Mouse (Mus musculus) intestine, embryonic 15.5 days (tissue): ENCODE data around the gene Cdk5rap3. TPM values are rescaled to one million over a fixed set of nuclear protein-coding genes. Genes with fewer than 3 reads are reported as not detected.

Experiments used
- ATAC-seq: fragments of 200-750 bp; cut with Nextera tagmentation; 2 replicates; pipeline ENCODE4 v1.8.0; 2017; ENCODE audit warnings: moderate TSS enrichment, moderate library complexity
- H3K27ac ChIP-seq: fragments of 300-500 bp; sonication (generic); 2 replicates; pipeline ENCODE4 v1.5.1; 2015; ENCODE audit warnings: mild to moderate bottlenecking, inconsistent platforms
- H3K27me3 ChIP-seq: fragments of 300-500 bp; sonication (generic); replicated peaks from 2 replicates; pipeline ENCODE4 v1.6.1; 2015; ENCODE audit warnings: inconsistent platforms
- H3K36me3 ChIP-seq: fragments of 300-500 bp; sonication (generic); 2 replicates; pipeline ENCODE4 v1.6.1; 2015; ENCODE audit warnings: inconsistent platforms
- H3K4me1 ChIP-seq: fragments of 300-500 bp; sonication (generic); replicated peaks from 2 replicates; pipeline ENCODE4 v1.6.1; 2015; ENCODE audit warnings: inconsistent platforms
- H3K4me2 ChIP-seq: fragments of 300-500 bp; sonication (generic); replicated peaks from 2 replicates; pipeline ENCODE4 v1.6.1; 2015; ENCODE audit warnings: mild to moderate bottlenecking, inconsistent platforms
- H3K4me3 ChIP-seq: fragments of 300-500 bp; sonication (generic); replicated peaks from 2 replicates; pipeline ENCODE4 v1.5.1; 2015; ENCODE audit warnings: inconsistent platforms
- H3K9ac ChIP-seq: fragments of 300-500 bp; sonication (generic); 2 replicates; pipeline ENCODE4 v1.6.1; 2015; ENCODE audit warnings: inconsistent platforms
- H3K9me3 ChIP-seq: fragments of 300-500 bp; sonication (generic); 2 replicates; pipeline ENCODE4 v1.6.1; 2016; ENCODE audit warnings: inconsistent platforms
- WGBS: fragments of 180-500 bp; shearing (Covaris S2); methylation state at CpG from one replicate; pipeline ENCODE4 v1.1.7; 2015; 5-methylcytosine and 5-hydroxymethylcytosine counted together
- polyA plus RNA-seq: library from polyadenylated mRNA; unstranded; fragments of >200 nt; fragmentation: Nextera tagmentation; extraction: Ambion mirVana; gene quantifications from 2 replicates; pipeline ENCODE4 v1.2.1, GENCODE M21; 2015

Gene Cdk5rap3
- polyA plus RNA-seq, 1 experiment from 2014 or later = 64.2 TPM

DNA sequence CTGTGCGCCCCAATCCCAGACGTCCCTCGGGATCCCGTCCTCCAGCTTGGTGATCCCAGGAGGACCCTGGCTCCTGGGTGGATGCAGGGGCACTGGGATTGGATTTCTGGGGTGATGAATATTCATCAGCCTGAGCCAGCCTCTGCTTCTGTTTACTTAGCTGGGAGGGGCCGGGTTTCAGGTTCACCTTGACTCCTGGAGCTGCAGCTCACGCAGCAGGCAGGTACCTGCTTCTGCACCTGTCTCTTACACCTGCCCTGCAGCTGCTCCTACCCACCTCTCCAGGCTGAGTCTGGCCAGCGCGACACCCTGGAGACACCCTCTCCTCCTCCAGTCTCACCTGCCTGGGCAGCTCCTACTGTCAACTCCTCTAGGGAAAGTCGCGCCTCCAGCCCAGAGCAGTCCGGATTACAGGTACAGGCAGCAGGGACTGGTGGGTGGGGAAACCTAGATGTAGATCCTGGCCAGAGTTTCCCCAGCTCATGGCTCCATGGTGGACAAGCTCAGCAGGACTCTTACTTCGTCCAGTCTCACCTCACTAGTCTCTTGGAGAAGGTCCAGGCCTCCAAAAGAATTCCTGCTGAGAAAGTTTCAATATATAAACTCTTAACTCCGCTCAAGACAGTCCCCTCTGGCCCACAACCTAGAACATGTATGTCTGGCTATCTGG, 12.9 kb upstream of the Cdk5rap3 start:
- Histone ChIP-seq H3K4me3 (peak overlapping the region; percentile 44), H3K4me1 (peaks cover 16% of the 10 kb centered on the region), H3K27me3 (no peaks in the 10 kb centered on the region), H3K4me2 (peak overlapping the region; percentile 52), H3K9ac (peak overlapping the region; percentile 62), H3K36me3 (no peaks in the 10 kb centered on the region), H3K9me3 (no peaks in the 10 kb centered on the region), H3K27ac (peak overlapping the region; percentile 98)
- WGBS = 10% methylated on average over 13 of the region's 13 CpGs
- peak; percentile 88 for ATAC-seq

DNA sequence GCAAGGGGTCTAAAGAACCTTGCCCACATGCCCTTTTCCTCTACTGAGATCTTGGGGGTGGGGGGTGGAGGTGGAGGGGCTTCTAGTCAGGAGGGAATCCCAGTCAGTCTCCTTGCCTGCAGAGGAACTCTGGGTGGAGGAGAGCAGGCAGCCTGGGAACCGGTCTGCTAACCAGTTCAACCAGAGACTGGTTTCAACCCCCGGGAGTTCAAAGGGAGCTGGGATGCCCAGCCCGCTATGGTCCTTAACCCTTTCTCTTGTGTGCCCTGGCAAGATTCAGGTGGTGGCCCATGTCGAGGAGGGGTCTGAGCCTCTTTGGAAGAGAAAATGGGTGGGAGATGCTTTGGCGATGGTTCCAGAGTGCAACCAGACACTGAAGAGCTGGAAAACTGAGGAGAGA, 12.4 kb upstream of the Cdk5rap3 start:
- Histone ChIP-seq H3K27ac (peak overlapping the region; percentile 98), H3K4me2 (peak overlapping the region; percentile 52), H3K9ac (0 out of 2 replicates have a peak overlapping the region, but pooled peaks have one; percentile 62), H3K27me3 (no peaks in the 10 kb centered on the region), H3K4me1 (peaks cover 13% of the 10 kb centered on the region; the same call in 1 of the 2 replicates), H3K9me3 (no peaks in the 10 kb centered on the region), H3K4me3 (peak overlapping the region; percentile 44), H3K36me3 (no peaks in the 10 kb centered on the region)
- ATAC-seq = peak; percentile 80
- 6% methylated on average over 5 of the region's 5 CpGs for WGBS

DNA sequence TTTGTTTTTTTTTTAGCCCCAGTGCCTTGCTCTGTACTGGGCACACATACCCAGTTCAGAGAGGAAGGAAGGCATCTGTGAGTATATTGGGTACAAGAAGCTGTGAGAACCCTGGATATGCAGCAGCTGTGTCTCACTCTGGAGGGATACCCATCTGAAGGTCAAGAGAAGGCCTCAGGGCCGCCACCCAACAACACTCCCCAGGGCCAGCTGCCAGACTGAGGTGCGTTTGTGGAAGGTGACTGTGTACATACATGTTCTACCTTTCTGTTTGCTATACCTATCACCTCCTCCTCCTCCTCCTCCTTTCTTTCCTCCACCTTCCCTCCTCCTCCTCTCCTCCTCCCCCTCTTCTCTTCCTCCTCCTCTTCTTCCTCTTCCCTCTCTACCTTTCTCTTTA, 11.8 kb upstream of the Cdk5rap3 start, which contains the start of gene Prr15l:
Gene Prr15l (plus strand): TSS at position 17 of the 400 bp plus-strand sequence.
- Histone ChIP-seq H3K9me3 (no peaks in the 10 kb centered on the region), H3K36me3 (no peaks in the 10 kb centered on the region), H3K4me1 (peaks cover 13% of the 10 kb centered on the region; the same call in 1 of the 2 replicates), H3K9ac (0 out of 2 replicates have a peak within 1 kb of the TSS, but pooled peaks have one; percentile 62), H3K4me3 (peak within 1 kb of the TSS; percentile 44), H3K27ac (peak within 1 kb of the TSS; percentile 98), H3K27me3 (no peaks in the 10 kb centered on the region), H3K4me2 (peak within 1 kb of the TSS; percentile 52)
- WGBS = 54% methylated on average over 2 of the region's 2 CpGs
- ATAC-seq = no peak

DNA sequence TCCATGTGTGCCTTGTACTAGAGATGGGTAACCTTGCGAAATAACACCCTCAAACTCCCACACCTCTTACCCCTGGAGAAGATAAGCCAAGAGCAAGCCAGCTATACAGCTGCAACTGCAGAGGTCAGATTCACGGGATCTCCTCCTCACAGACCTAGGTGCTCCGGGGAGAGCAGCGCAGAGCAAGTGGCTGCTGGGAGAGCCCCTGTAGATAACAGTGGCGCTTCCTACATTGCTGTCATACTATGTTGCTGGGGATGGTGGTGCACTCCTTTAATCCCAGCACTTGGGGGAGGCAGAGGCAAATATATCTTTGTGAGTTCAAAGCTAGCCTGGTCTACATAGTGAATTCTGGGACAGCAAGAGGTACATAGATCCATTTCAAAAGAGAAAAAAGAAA, 10.3 kb upstream of the Cdk5rap3 start:
- Histone ChIP-seq H3K4me2 (no peak overlapping the region), H3K27ac (0 out of 2 replicates have a peak overlapping the region, but pooled peaks have one; percentile 48), H3K4me1 (peaks cover 11% of the 10 kb centered on the region; the same call in 1 of the 2 replicates), H3K9me3 (no peaks in the 10 kb centered on the region), H3K36me3 (no peaks in the 10 kb centered on the region), H3K27me3 (no peaks in the 10 kb centered on the region), H3K4me3 (no peak overlapping the region), H3K9ac (no peak overlapping the region)
- WGBS = 79% methylated on average over 5 of the region's 5 CpGs
- ATAC-seq = no peak

DNA sequence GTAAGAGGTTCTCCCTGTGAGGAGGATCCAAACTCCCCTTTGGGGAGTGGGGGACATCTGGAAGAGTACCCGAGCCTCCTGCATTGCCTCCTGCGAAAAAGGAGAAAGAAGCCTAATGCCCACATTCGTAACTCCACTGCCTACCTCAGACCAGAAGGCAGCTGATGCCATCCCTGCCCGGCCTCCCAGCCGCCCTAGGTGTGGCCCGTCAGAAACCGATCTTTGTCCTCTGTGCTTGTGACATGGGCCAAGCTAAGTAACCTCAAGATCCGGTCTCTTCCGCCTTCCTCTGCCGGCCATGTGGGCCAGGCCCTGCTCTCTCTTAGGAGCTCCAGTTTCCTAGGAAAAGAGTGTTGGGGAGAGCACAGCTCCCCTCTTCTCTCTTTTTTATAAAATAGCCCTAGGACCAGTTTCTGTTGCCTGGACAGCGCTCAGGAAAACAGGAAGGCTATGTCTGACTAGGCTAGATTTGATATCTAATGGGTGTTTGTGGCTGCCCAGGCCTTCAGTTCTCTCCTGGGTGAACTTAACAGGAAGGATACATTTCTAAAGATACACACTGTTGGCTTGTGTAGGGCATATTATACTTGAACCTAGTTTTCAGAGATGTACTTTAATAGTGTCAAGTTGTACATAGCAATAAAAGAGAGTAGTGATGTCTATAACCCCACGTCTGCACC, 9.3 kb upstream of the Cdk5rap3 start:
- no peak overlapping the region for H3K4me2 ChIP-seq
- peak; percentile 37 for ATAC-seq

DNA sequence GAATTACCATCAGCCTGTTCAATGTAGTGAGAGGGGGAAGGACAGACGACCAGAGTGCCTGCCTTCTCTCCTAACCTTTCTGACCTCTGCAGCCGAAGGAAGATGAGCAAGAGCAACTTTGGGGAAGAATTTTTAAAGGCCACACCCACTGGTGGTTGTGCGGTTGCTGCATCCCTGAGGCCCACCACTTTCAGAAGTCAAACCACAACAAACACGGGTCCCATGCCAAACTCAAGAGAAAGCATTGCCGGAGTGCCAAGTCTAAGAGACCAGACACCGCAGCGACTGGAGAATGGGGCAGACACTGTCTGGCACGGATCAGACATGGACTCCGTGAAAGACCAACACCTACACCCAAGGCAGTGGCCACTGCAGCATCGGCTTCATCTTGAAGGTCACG, 8.6 kb upstream of the Cdk5rap3 start:
- no peak overlapping the region for H3K4me3 ChIP-seq
- peaks cover 10% of the 10 kb centered on the region; the same call in 1 of the 2 replicates for H3K4me1 ChIP-seq
- H3K9ac ChIP-seq = no peak overlapping the region
- H3K4me2 ChIP-seq = no peak overlapping the region
- no peak for ATAC-seq
- H3K27ac ChIP-seq = no peak overlapping the region
- H3K9me3 ChIP-seq = no peaks in the 10 kb centered on the region
- WGBS = 75% methylated on average over 11 of the region's 11 CpGs
- H3K36me3 ChIP-seq = no peaks in the 10 kb centered on the region
- H3K27me3 ChIP-seq = no peaks in the 10 kb centered on the region

More for the DNA sequence above, 9.3 kb upstream of the Cdk5rap3 start:
- H3K4me3 ChIP-seq = no peak overlapping the region
- H3K36me3 ChIP-seq = no peaks in the 10 kb centered on the region
- peak overlapping the region; percentile 69 for H3K27ac ChIP-seq
- H3K27me3 ChIP-seq = no peaks in the 10 kb centered on the region
- WGBS = 68% methylated on average over 12 of the region's 12 CpGs
- no peak overlapping the region for H3K9ac ChIP-seq
- no peaks in the 10 kb centered on the region for H3K9me3 ChIP-seq
- peaks cover 9% of the 10 kb centered on the region; the same call in 1 of the 2 replicates for H3K4me1 ChIP-seq

DNA sequence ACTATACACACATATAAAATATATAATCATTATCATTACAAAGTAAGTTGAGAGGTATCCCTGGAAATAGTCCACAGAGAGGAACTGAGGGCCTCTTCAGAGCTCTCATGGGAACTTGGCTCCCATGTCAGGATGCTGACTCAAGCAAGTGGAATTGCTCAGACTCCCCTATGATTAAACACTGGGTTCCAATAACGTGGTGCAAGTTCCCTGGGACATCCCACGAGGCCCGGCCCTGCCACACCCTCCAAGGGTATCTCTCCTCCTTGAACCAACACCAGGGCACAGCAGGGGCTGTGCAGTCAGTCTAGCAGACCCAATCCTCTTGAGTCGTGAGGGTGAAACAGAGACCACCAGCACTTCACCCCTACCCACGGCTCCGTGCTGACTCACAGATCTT, 2.7 kb upstream of the Cdk5rap3 start:
- ATAC-seq = no peak
- peak overlapping the region; percentile 13; the same call in 1 of the 2 replicates for H3K27ac ChIP-seq
- WGBS = 44% methylated on average over 6 of the region's 6 CpGs
- peaks cover 10% of the 10 kb centered on the region for H3K4me1 ChIP-seq
- H3K4me3 ChIP-seq = no peak overlapping the region
- H3K27me3 ChIP-seq = no peaks in the 10 kb centered on the region
- H3K9ac ChIP-seq = no peak overlapping the region
- H3K4me2 ChIP-seq = no peak overlapping the region
- no peaks in the 10 kb centered on the region for H3K36me3 ChIP-seq
- no peaks in the 10 kb centered on the region for H3K9me3 ChIP-seq

DNA sequence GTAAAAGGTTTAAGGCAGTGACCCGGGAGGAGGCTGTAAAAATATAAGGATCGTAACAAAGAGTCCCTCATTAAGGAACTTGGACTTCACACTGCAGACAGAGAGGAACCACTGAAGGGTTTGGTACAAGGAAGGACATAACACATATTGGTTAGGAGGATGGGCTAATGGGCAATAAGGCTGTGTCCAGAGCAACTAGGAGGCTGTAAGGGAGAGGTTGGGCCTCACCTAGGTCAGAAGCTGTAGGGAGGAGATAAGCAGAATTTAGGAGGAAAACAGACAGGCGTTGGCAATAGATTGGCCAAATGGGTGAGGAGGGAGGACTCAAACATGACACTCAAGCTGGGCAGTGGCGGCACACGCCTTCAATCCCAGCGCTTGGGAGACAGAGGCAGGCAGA, 1.1 kb upstream of the Cdk5rap3 start:
- peak; percentile 35; the same call in 1 of the 2 replicates for ATAC-seq

DNA sequence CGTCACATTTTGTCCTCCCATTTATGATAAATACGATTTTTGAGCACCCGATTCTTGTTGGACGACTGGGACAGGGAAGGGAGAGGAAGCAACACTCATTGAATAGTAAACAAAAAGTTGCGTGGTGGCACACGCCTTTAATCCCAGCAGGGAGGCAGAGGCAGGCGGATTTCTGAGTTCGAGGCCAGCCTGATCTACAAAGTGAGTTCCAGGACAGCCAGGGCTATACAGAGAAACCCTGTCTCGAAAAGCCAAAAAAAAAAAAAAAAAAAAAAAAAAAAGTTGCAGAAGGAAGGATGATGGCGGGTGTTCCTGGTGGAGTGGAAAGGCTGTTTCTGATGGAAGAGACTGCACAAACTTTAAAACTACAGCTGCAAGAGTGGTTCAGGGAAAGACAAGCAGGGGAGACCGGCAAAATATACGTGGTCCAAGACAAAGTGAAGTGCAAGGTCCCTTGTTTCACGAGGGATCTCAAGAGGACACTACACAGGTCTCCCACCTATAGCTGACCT, 645 bp upstream of the Cdk5rap3 start:
- no peak overlapping the region; the same call in 1 of the 2 replicates for H3K9ac ChIP-seq
- H3K36me3 ChIP-seq = no peaks in the 10 kb centered on the region
- 32% methylated on average over 13 of the region's 13 CpGs for whole genome bisulfite sequencing
- H3K4me3 ChIP-seq = peak overlapping the region; percentile 29
- H3K4me2 ChIP-seq = peak overlapping the region; percentile 53
- no peaks in the 10 kb centered on the region for H3K9me3 ChIP-seq
- peak; percentile 6; the same call in 1 of the 2 replicates for ATAC-seq
- H3K27me3 ChIP-seq = no peaks in the 10 kb centered on the region
- peaks cover 10% of the 10 kb centered on the region for H3K4me1 ChIP-seq
- H3K27ac ChIP-seq = peak overlapping the region; percentile 4; the same call in 1 of the 2 replicates

More for the DNA sequence above, 1.1 kb upstream of the Cdk5rap3 start:
- Histone ChIP-seq H3K4me3 (no peak overlapping the region), H3K27me3 (no peaks in the 10 kb centered on the region), H3K27ac (peak overlapping the region; percentile 4), H3K9me3 (no peaks in the 10 kb centered on the region), H3K4me1 (peaks cover 10% of the 10 kb centered on the region), H3K36me3 (no peaks in the 10 kb centered on the region), H3K9ac (no peak overlapping the region), H3K4me2 (no peak overlapping the region)
- WGBS = 74% methylated on average over 6 of the region's 6 CpGs

DNA sequence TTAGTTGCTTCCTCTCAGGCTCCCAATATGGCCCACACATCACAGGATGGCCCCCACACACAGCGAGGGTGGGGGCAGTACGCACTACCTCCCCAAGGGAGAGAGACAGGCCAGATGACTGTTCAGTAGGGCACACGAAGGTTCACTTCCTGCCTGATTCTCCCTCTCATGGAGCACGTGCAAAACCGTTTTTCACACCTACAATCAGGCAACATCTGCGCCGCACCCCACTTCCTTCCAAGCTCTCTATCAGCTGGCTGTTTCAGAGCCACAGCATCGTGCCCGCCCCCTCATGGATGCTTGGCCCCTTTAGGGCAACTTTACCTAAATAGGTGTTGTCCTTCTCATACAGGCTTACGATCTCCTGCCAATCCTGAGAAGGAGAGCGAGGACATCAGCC, 3.6 kb downstream of the Cdk5rap3 start:
- Histone ChIP-seq H3K27me3 (no peaks in the 10 kb centered on the region), H3K9me3 (no peaks in the 10 kb centered on the region), H3K4me3 (no peak overlapping the region), H3K36me3 (peaks cover 8% of the 10 kb centered on the region; the same call in 1 of the 2 replicates), H3K9ac (no peak overlapping the region), H3K27ac (no peak overlapping the region), H3K4me1 (peaks cover 12% of the 10 kb centered on the region), H3K4me2 (no peak overlapping the region)
- 84% methylated on average over 11 of the region's 11 CpGs for WGBS
- no peak for ATAC-seq

DNA sequence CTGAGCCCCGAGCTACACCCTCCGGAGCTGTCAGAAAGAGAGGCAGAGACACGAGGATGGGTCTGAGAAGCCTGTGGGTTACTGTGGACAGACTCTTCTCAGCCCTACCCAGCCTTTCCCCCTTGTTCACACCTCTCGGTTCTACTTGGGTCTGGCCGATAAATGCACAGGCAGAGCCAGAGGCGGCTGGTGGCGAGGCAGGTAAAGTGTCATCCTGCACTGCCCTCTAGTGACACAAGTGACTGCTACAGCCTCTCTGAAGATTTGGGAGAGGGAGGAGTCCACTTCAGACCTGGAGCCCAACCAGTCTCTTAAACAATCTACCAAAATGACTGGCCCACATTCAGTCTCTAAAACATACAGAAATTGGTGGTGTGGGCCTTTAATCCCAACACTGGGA, 6.3 kb downstream of the Cdk5rap3 start:
- Histone ChIP-seq H3K9ac (no peak overlapping the region), H3K9me3 (no peaks in the 10 kb centered on the region), H3K4me3 (no peak overlapping the region), H3K36me3 (peaks cover 11% of the 10 kb centered on the region; the same call in 1 of the 2 replicates), H3K4me2 (no peak overlapping the region), H3K27me3 (no peaks in the 10 kb centered on the region), H3K4me1 (0 out of 2 replicates have a peak, but pooled peaks cover 6% of the 10 kb centered on the region), H3K27ac (no peak overlapping the region)
- WGBS = 26% methylated on average over 7 of the region's 7 CpGs
- ATAC-seq = peak; percentile 65

DNA sequence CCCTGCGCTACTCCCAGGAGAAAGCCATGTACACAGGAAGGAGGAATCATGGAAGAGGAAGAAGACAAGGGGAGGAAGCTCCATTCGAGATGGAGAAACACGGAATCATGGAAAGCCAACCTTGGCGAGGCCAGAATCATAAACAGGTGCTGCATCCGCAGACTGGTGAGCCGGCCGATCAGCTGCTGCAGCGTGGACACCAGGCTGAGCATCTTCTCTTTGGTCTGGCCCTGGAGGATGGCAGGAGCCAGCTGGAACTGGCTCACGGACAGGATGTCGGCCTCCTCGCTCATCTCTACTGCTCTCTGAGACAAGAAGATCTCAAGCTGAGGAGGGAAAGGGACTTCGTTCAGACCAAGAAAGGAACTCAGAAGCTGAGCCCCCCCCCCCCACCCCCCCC, 7.7 kb downstream of the Cdk5rap3 start:
- 88% methylated on average over 12 of the region's 12 CpGs for WGBS
- H3K9ac ChIP-seq = no peak overlapping the region

More for the DNA sequence above, 7.7 kb downstream of the Cdk5rap3 start:
- Histone ChIP-seq H3K4me2 (no peak overlapping the region), H3K4me3 (no peak overlapping the region), H3K4me1 (peaks cover 7% of the 10 kb centered on the region; the same call in 1 of the 2 replicates), H3K27me3 (no peaks in the 10 kb centered on the region), H3K9me3 (no peaks in the 10 kb centered on the region), H3K27ac (no peak overlapping the region), H3K36me3 (peaks cover 11% of the 10 kb centered on the region; the same call in 1 of the 2 replicates)
- ATAC-seq = no peak
